Mouse (Mus musculus) kidney, postnatal 36 days (tissue): ENCODE results near the gene 5330417H12Rik.

Experiments used
- DNase-seq, 2 experiments: peaks; one replicate each; pipeline ENCODE4 v3.0.0; 2021 to 2022; ENCODE audit warnings: mixed read lengths in 2 of 2

Gene 5330417H12Rik

DNA sequence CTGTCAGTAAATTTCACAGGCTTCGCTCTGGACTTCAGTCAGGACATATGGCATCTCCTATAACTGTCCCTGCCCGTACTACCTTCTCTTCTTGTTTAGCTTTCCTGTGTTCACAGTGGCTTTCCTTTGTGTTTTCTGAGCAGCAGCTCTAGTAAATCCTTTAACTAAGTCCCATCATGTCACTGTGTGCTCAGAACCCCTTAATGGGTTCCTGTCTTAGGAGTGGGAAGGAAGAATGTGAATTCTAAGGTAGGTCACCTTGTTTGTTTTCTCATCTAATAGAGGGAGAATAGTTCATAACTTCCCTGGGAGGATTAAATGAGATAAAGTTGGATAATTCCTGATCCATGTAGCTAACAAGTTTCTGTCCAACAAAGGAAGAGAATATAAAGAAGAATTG, at the start of gene 5330417H12Rik:
Gene 5330417H12Rik, minus strand, starts transcription at position 101 of the 400 bp plus-strand sequence.
- DNase-seq, result no peak

DNA sequence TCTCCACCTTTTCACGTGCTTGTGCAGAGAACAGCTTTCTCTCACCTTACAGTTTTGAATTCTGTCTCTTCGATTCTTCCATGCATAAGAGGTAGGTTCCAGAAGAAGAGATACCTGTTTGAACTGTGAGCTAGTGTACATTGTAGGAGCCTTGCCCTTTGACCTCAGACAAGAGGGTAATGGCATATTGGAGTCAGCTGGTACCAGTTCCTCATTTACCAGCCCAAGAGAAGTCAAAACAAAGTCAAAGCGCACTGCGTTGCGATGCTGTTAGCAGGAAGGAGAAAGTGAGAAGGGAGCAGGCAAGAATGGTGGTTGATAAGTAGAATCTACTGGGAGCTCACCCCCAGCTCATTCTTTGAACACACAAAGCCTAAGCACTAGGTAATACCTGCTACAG, 43.6 kb upstream of the 5330417H12Rik start:
- no peak for DNase-seq

- DNase-seq, result no peak
Measured at GRCm38 (mm10) chr7:107666262-107666902, 41.4 kb upstream of the 5330417H12Rik start.

- peak; percentile 28 to 34 for DNase-seq
Measured at GRCm38 (mm10) chr7:107665586-107666261, 40.8 kb upstream of the 5330417H12Rik start.

DNA sequence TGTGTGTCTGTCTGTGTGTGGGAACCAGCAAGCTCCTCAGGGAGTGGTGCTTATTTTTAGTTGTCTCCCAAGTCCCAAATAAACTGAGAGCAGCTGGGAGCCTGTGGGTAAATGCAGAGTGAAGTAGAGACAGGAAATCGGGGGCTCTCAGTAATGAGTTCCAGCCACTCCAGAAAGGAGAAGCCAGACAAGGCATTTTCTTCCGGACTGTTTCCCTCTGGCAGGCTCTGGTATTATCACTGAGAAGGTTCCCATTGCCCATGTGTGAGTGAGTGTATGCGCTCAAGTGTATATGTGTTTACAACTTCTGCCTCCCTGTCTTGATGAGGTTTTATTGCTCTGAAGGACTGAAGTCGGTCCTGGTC, 40.2 kb upstream of the 5330417H12Rik start:
- no peak for DNase-seq

- peak; percentile 56 to 68 for DNase-seq
Measured at GRCm38 (mm10) chr7:107664063-107665056, 39.4 kb upstream of the 5330417H12Rik start.

DNA sequence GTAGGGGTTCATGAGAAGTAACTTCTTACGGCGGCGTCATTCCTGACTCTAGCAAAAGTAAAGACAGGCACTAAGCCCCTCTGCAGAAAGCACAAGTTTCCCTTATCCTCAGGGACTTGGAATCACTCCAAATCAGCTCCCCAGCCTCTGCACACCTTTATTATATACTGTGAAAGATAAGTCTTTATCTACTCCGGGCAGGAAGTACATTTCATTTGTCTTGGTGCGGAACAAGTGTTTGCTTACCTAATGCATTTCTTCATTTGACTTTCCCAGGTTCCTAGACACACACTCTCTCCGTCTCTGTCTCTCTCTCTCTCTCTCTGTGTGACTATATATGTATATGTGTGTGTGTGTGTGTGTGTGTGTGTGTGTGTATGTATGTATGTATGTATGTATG, 38.7 kb upstream of the 5330417H12Rik start:
- DNase-seq, result no peak

DNA sequence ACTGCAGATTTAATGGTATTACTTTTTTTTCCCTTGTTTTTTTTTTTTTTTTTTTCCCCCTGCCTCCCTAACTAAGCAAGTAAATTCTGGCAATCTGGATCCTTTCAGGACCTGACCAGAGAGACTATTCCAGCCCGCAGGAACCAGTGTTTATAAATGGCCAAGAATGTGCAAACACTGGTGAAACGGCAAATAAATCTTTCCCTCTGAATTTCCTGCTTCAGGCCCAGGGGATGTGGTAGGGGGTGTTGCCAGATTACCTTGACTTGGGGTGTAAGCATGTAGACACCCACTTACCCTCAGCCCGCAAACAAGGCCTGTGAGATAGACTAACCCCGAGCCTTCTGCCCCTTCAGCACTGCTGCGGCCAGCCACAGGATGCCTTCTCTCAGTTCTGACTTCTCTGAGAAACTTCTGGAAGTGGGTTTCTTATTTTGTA, 36.9 kb upstream of the 5330417H12Rik start:
- DNase-seq, result no peak

DNA sequence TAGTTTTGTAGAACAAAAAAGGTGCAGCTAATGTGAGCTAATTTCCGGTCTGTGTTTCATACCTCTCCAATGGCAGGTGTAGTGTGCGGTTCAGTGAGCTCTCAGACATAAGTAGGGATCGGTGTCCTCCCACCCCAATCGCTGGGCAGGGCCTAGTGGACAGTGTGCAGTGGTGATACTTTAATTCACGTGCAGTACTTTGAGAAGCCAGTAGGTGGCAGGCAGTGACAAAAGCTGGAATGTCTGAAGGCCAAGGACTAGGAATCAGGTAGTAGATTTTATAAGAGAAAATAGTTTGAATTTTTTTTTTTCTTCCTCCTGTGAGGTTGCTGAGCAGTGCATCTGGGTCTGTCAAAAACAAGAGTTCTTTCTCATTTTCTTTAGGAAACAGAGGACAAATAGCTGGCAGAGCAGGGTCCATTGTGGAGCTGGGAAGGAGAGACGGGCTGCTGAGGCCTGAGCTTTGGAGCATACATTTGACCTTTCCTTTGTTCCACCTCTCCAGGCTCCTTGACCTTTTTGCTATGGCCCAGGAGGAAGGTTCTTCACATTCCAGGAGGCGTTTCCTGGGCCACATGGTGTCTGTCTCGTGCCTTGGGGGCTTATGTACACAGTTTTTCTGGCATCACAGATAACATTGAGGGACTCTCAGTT, 36.4 kb upstream of the 5330417H12Rik start:
- DNase-seq, result peak; percentile 78 to 85

DNA sequence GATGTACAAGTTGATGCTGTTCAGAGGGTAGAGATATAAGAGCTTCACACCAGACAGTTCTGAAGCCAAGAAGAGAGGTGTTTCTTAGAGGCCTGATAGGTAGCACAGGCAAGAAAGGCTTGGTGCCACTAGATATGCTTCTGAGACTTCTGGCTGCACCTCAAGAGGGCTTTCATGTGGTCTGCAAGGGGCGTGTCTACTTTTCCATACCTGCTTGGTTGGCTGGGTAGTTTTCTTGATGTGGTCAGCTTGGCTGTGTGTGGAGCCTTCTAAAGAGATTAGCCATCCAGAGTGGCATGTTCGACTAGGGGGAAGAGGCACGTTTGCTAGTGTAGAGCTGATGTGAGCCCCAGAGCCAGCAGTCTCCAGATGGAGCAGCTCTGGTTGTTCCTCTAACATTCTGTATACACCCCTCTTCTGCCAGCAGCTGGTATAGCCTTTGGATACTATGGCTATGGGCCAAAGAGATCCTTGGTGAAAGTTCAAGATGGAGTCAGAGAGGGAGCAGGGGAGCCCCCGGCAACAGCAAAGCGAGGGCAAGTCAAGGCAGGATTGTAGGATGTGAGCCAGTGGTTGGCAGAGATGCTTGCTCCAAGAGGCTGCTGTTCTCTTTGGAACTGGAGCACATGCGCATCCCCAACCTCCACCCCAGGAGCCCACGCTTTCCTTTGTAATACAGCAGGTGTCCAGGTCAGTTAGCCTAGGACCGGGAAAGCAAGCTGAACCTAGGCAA, 34.4 kb upstream of the 5330417H12Rik start:
- DNase-seq, result no peak

- no peak for DNase-seq
Measured at GRCm38 (mm10) chr7:107656451-107656850, 31.5 kb upstream of the 5330417H12Rik start.

- no peak for DNase-seq
Measured at GRCm38 (mm10) chr7:107651821-107652220, 26.9 kb upstream of the 5330417H12Rik start.

GRCm38 (mm10) chr7:107649990-107650389, 25.0 kb upstream of the 5330417H12Rik start:
- no peak for DNase-seq

DNA sequence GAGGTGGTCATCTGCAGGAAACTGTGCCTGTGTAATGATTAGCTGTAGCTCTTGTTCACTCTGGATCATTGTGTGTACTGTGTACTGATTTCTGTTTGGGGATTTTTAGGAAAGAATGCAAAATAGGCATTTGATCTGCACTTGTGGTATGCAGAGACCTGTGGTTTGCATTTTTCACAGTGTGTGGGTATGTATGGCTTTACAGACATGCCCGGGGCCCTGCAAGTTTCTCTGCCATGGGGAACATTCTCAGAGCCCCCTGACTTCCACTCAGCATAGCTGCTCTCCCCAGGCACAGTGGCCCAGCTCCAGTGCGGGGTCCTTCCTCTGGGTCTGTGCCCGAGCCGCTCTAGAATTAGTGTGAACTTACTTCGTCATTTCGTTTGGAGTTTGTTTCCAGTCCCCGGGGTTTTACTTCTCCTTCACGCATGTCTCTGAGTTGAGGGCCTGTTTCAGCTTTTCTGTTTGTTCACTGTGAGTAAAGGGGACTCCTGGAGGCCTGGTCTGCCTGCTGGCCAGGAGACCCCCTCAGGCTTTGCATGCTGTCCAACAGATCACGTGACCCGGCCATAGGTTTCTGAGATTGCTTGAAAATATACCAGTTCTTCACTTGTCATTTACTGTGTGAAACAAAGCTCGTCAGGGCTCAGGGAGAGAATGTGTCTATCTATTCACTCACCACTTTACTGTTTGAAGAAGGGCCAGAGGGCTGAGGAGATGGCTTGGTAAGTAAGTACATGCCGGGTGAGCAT, 24.2 kb upstream of the 5330417H12Rik start:
- DNase-seq, result no peak

DNA sequence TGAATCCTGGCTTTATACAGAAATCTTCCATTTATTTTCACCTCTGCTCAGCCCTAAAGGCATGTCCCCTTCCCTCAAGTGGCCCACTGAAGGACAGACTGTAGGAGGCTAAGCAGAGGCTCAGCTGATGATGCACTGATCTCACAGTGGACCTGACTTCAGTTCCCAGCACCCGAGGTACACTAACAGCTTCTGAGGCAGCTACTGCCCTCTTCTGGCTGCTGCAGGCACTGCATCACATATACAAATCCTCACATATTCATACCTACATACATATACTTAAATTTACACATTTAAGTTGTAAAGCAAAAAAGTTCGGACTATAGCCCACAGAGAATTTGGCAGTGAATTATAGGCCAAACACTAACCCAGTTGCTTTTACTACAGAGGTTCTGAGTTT, 20.0 kb upstream of the 5330417H12Rik start:
- DNase-seq, result no peak

- no peak for DNase-seq
Measured at GRCm38 (mm10) chr7:107642586-107643275, 17.8 kb upstream of the 5330417H12Rik start.

DNA sequence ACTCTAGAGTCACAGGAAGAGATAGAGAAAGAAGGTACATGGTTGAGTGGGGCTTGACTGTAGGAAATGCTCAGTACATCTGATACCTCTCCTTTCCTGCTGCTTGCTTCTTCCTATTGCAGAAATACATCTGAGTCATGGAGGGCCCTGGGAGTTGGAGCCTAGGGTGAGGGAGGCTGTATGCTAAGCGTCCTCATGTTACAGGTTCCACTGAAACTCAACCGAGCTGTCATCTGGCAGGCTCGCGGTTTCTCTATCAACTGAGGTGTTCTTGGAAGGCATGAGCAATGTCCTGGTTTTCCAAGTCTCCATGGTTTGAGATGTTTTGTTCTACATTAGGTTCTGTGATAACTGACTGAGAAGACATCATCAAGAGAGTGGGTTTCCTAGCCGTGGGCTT, 13.1 kb upstream of the 5330417H12Rik start:
- DNase-seq, result no peak

GRCm38 (mm10) chr7:107637398-107637797, 12.4 kb upstream of the 5330417H12Rik start:
- no peak for DNase-seq

- no peak for DNase-seq
Measured at GRCm38 (mm10) chr7:107633201-107633600, 8.2 kb upstream of the 5330417H12Rik start.

DNA sequence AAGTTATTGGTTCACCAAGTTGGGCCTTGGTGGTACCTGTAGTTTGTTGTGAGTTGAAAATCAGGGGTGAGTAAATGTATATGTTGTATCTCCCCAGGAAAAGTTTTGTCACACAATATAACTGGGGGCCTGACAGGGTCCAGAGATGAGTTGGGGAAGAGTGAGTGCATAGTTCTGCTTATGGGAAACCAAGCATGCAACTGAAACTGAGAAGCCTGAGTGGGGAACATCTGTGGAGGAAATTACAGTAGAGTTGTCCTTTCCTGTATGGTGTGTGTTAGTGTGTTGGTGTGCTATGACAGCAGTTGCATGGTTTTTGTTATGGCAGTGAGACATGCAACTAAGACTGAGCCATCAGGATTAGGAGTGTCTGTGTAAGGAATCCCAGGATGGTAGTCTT, 3.4 kb upstream of the 5330417H12Rik start:
- no peak for DNase-seq

DNA sequence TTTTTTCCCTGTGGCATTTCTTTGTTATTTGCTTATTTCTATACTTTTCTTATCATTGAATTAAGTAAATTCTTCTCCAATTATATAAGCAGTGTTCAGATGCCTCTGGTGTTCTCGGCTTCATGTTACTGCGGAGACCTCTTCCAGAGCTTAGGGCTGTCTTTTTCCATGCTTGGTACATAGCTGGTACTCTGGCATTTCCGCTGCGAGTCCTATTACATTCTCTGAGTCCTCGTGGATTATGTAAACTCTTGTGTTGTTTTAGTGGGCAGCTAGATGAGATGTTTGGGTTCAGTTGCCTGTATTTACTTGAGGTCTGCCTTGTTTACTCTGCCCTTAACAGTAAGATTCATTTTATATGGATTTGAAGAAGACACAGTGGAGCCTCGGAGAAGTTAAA, 820 bp upstream of the 5330417H12Rik start:
- no peak for DNase-seq
